Mouse (Mus musculus) hindbrain, embryonic 12.5 days (tissue): ENCODE data around the gene Cbfb. TPM values are rescaled to one million over a fixed set of nuclear protein-coding genes. Genes with fewer than 3 reads are reported as not detected.

Source experiments
- ATAC-seq: fragments of 200-750 bp; cut with Nextera tagmentation; 2 replicates; pipeline ENCODE4 v1.8.0; 2017; ENCODE audit warnings: moderate TSS enrichment; ENCODE audit not compliant: low FRiP score
- H3K27ac ChIP-seq: fragments of 300-500 bp; sonication (generic); 2 replicates; pipeline ENCODE4 v1.5.1; 2016; ENCODE audit warnings: mild to moderate bottlenecking
- H3K27me3 ChIP-seq: fragments of 300-500 bp; sonication (generic); 2 replicates; pipeline ENCODE4 v1.6.1; 2016; ENCODE audit warnings: mild to moderate bottlenecking
- H3K36me3 ChIP-seq: fragments of 300-500 bp; sonication (generic); 2 replicates; pipeline ENCODE4 v1.6.1; 2016; ENCODE audit warnings: mild to moderate bottlenecking
- H3K4me1 ChIP-seq: fragments of 300-500 bp; sonication (generic); 2 replicates; pipeline ENCODE4 v1.6.1; 2016
- H3K4me2 ChIP-seq: fragments of 300-500 bp; sonication (generic); replicated peaks from 2 replicates; pipeline ENCODE4 v1.6.1; 2016; ENCODE audit warnings: mild to moderate bottlenecking
- H3K4me3 ChIP-seq: fragments of 300-500 bp; sonication (generic); 2 replicates; pipeline ENCODE4 v1.5.1; 2016; ENCODE audit warnings: mild to moderate bottlenecking
- H3K9ac ChIP-seq: fragments of 300-500 bp; sonication (generic); 2 replicates; pipeline ENCODE4 v1.6.1; 2016; ENCODE audit warnings: mild to moderate bottlenecking, moderate library complexity
- H3K9me3 ChIP-seq: fragments of 300-500 bp; sonication (generic); replicated peaks from 2 replicates; pipeline ENCODE4 v1.6.1; 2016; ENCODE audit warnings: mild to moderate bottlenecking
- WGBS: fragments of 180-500 bp; shearing (Covaris S2); methylation state at CpG from one replicate; pipeline ENCODE4 v1.1.7; 2016; 5-methylcytosine and 5-hydroxymethylcytosine counted together
- polyA plus RNA-seq: library from polyadenylated mRNA; unstranded; fragments of >200 nt; fragmentation: Nextera tagmentation; extraction: Ambion mirVana; gene quantifications from 2 replicates; pipeline ENCODE4 v1.2.1, GENCODE M21; 2016

Gene Cbfb
- polyA plus RNA-seq, 1 experiment from 2014 or later: 66.2 TPM

DNA sequence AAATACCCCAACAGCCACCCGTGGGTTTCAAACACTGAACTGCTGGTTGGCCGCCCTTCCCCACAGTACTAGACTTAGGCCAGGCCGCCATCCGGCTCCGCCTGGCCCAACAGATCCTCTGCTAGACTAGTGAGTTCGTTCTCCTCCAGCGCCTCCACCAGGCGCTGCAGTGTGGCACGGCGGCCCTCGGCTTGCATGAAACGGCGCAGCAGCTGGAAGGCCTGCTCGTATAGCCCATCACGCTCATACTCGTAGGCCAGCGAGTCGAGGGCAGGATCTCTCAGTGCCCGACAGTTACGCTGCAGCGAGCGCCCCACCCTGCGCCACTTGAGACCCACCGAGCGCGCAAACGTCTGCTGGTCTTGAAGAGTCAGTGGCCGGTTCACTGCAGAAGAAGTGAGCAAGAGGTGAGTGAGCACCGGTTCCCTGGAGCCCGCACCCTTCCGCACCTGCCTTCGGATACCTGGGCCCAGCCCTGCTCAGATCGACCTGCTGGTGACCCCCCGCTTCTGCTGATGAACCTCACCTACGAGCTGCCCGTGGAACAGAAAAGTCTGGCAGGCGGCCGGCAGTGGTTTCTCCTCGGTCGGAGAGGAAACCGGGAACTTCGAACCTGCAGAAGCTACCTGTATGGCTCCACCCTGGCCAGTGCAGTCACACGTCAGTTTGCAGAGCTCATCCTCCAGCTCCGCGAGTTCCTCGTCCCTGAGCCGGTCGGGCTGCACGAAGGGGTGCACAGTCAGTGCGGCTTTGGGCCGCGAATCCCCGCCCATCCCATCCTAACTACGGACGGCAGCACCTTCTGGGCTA, 88.6 kb downstream of the Cbfb start:
- 3% methylated on average over 55 of the region's 55 CpGs for WGBS
- no peak overlapping the region for H3K27ac ChIP-seq
- no peaks in the 10 kb centered on the region for H3K36me3 ChIP-seq
- peaks cover 19% of the 10 kb centered on the region for H3K4me1 ChIP-seq
- peaks cover 89% of the 10 kb centered on the region for H3K27me3 ChIP-seq
- peak overlapping the region; percentile 28; the same call in 1 of the 2 replicates for H3K9ac ChIP-seq
- H3K9me3 ChIP-seq: no peaks in the 10 kb centered on the region
- peak overlapping the region; percentile 60 for H3K4me2 ChIP-seq
- ATAC-seq: peak; percentile 51
- peak overlapping the region; percentile 31 for H3K4me3 ChIP-seq

DNA sequence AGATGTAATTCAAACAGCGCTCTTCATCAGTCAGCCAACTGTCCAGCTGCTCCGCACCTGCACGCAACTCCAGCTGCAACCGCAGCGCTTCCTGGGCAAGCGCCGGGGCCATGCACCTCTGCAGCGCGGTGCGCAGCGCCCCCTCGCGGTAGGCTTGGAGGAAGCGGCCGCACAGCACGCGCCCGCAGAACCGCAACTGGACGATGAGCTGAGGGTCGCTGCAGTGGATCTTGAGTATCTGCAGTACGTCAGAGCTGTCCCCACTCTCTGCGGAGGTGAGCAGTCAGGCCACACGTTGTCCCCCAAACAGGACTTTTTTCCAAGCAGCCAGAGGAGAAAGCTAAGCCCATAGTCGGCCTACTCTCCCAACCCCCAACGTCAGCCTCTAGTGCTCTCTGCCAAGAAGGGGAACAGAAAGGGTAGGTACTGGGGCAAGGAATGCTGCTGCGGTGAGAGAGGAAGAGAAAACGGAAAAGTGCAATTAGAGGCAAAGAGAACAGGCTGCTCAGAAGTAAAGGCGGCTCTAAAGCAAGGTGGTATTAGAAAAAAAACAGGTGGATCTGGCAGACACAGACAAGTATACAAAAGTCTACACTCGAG, 89.3 kb downstream of the Cbfb start:
- Histone ChIP-seq H3K4me2 (peak overlapping the region; percentile 60), H3K27ac (no peak overlapping the region), H3K36me3 (no peaks in the 10 kb centered on the region), H3K9me3 (no peaks in the 10 kb centered on the region), H3K4me3 (peak overlapping the region; percentile 31), H3K4me1 (peaks cover 19% of the 10 kb centered on the region), H3K27me3 (peaks cover 93% of the 10 kb centered on the region), H3K9ac (peak overlapping the region; percentile 28; the same call in 1 of the 2 replicates)
- ATAC-seq: peak; percentile 58
- 3% methylated on average over 30 of the region's 30 CpGs for WGBS

DNA sequence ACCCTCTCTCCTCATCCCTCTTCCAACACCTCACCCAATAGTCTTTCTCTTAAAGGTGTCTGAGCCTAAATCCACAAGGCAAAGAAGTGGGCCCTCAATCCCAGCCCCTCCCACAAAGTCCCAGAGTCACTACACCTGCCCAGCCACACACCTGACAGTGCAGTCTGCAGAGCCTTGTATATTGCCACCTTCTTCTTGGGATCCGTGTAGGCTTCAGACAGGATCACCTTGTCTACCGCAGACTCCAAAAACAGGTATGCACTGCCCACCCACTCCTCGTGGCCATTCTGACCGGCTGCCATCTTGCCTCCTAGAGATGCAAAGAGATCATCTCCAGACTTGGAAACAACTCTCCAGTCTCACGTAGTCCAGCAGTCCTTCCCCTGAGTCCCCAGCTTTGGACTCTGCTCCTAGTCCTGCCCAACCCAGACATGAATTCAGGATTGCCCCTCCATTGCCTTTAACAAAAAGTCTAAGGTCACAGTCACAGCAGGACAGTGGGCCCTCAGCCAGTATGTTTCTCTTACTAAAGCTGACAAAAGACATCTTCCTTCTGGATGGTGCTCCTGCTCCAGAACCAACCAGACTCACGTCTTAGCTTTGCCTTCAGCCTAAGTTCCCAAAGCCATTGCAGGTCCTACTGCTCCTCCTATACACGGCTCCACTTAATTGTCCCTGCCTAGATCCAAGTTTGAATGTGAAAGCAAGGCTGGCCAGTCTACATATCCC, 90.1 kb downstream of the Cbfb start:
- no peak for ATAC-seq
- H3K27ac ChIP-seq: no peak overlapping the region
- peaks cover 13% of the 10 kb centered on the region; the same call in 1 of the 2 replicates for H3K4me1 ChIP-seq
- peaks cover 93% of the 10 kb centered on the region for H3K27me3 ChIP-seq
- H3K36me3 ChIP-seq: no peaks in the 10 kb centered on the region
- H3K9me3 ChIP-seq: no peaks in the 10 kb centered on the region
- WGBS: 61% methylated on average over 7 of the region's 7 CpGs
- no peak overlapping the region for H3K9ac ChIP-seq
- no peak overlapping the region for H3K4me2 ChIP-seq
- no peak overlapping the region for H3K4me3 ChIP-seq

DNA sequence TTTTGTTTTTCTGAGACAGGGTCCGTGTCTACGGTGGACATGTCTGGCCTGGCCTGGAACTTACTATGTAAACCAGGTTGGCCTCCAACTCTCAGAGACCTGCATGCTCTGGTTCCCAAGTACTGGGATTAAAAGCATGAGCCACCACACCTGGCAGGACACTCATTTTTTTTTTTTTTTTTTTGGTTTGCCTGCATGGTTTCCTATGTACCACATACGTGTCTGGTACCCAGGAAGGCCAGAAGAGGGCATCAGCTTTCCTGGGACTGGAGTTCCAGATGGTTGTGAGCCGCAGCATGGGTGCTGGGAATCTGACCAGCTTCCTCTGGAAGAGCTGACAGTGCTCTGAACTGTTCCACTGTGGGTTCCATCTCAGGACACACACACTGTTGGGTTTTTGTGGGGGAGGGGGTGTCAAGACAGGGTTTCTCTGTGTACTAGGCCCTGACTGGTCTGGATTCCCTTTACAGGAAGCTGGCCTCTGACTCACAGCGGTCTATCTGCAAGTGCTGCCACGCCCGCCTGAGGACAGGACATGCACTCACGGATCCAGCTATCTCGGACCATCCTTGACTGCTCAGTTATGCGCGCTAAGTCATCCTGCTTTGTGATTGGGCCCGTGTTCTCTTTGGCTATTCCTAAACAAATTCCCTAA, 91.0 kb downstream of the Cbfb start:
- no peak for ATAC-seq
- WGBS: 87% methylated on average over 12 of the region's 12 CpGs
- no peak overlapping the region for H3K9ac ChIP-seq
- H3K4me2 ChIP-seq: no peak overlapping the region
- no peaks in the 10 kb centered on the region for H3K36me3 ChIP-seq
- H3K4me1 ChIP-seq: peaks cover 13% of the 10 kb centered on the region; the same call in 1 of the 2 replicates
- H3K27me3 ChIP-seq: peaks cover 93% of the 10 kb centered on the region
- no peak overlapping the region for H3K4me3 ChIP-seq
- no peak overlapping the region for H3K27ac ChIP-seq
- H3K9me3 ChIP-seq: no peaks in the 10 kb centered on the region; the same call in 1 of the 2 replicates

DNA sequence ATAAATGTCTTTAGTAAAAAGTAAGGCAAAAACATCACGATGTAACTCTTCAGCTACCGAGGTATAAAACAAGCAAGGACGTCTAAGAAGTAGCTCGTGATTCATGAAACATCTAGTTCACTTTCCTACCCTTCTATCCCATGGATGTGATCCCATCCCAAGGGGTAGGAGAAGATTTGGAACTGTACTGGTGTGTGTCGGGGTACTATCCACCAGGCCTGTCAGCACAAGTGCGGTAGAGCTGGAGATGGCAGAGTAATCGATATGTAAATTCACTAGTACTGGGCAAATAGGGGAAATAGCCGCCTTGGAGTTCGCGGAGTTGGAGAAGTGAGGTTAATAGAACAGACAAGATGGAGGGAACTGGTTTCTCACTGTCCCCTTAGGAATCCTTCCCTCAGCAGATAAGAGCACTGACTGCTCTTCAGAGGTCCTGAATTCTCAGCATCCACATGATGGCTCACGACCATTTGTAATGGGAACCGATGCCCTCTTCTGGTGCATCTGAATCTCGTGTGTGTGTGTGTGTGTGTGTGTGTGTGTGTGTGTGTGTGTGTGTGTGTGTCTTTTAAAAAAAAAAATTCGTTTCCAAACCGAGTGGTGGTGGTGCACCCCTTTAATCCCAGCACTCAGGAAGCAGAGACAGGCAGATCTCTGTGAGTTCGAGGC, 92.9 kb downstream of the Cbfb start:
- no peak overlapping the region for H3K9ac ChIP-seq
- peak overlapping the region; percentile 76 for H3K4me2 ChIP-seq
- WGBS: 40% methylated on average over 16 of the region's 16 CpGs

DNA sequence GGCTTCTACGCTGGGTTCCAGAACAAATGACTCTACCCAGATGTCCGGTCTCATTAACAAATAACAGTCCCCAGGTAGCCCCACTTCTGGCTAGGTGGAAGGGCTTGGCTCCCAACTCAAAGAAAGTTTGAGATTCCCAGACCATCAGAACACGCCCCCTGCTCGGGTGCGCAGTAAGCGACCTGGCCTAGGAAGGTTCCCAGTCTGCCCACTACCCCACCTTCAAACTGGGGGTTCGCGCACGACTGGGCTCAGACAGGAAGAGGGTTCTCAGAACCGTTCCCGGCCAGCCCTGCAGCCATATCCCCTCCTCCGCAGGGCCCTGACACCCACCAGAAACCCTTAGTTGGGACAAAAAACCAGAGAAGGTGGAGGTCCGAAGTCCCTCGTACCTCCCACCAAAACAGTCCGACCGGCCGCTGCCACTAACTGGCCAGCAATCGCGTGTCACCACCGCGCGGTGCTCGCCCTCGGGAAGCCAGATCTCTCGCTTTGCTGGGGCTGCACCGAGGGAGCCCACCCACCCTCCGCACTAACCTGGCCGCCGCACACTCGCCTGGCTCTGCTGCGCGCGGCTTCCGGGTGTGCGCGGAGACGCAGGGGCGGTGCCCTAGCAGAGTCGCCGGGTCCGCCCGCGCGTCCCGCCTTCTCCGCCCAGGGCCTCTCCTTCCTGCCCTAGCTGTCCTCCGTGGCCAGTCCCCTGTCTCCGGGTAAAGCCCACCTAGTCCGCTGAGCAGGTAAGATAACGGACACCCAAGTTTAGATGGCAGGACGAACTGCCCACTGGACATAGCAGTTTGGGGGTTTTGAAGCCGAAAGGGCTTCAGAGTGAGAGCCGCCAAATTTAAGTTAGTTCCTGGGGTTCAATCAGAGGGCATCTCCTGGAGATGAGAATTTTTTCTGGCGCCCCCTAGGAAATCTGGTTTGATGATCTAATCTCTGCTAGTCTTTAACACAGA, 93.8 kb downstream of the Cbfb start, which contains the start of the genes Tradd and Fbxl8:
TSS of gene Tradd (minus strand) at position 586 of the 959 bp plus-strand sequence.
TSS of gene Fbxl8 (plus strand) at position 625 of the 959 bp plus-strand sequence.
- no peaks in the 10 kb centered on the region for H3K36me3 ChIP-seq
- H3K4me1 ChIP-seq: peaks cover 19% of the 10 kb centered on the region
- H3K27me3 ChIP-seq: peaks cover 96% of the 10 kb centered on the region
- no peak within 1 kb of the TSS for H3K27ac ChIP-seq
- peak within 1 kb of the TSS; percentile 69 for H3K9ac ChIP-seq
- 1% methylated on average over 54 of the region's 54 CpGs for WGBS
- peak within 1 kb of the TSS; percentile 57 for H3K4me3 ChIP-seq
- 0 out of 2 replicates have a peak, but pooled peaks have one; percentile 18 for ATAC-seq
- no peaks in the 10 kb centered on the region; the same call in 1 of the 2 replicates for H3K9me3 ChIP-seq
- peak within 1 kb of the TSS; percentile 76 for H3K4me2 ChIP-seq

More for the DNA sequence above, 92.9 kb downstream of the Cbfb start:
- H3K9me3 ChIP-seq: no peaks in the 10 kb centered on the region; the same call in 1 of the 2 replicates
- peaks cover 96% of the 10 kb centered on the region for H3K27me3 ChIP-seq
- peaks cover 19% of the 10 kb centered on the region for H3K4me1 ChIP-seq
- no peak for ATAC-seq
- peak overlapping the region; percentile 57 for H3K4me3 ChIP-seq
- no peaks in the 10 kb centered on the region for H3K36me3 ChIP-seq
- no peak overlapping the region for H3K27ac ChIP-seq

DNA sequence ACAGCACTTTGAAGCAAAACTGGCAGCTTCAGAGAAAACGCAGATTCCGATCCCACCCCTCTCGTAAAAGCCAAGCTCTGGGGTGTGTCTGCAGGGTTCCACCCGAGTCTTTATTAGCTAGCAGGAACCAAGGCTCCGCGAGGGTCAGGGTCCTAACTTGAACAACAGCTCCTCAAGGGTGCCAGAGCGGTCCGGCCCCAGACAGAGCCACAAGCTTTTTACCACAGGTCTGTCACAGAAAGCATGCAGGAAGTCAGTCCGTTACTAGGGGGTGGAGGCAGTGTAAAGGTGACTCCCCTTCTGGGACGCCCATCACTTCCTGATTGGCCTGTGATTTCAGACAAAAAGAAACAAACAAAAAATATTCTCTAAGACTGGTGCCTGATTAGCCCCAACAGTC, 94.7 kb downstream of the Cbfb start:
- Histone ChIP-seq H3K9ac (no peak overlapping the region), H3K27me3 (peaks cover 96% of the 10 kb centered on the region), H3K4me1 (peaks cover 25% of the 10 kb centered on the region), H3K4me2 (peak overlapping the region; percentile 76), H3K36me3 (no peaks in the 10 kb centered on the region), H3K27ac (no peak overlapping the region), H3K4me3 (peak overlapping the region; percentile 57), H3K9me3 (no peaks in the 10 kb centered on the region; the same call in 1 of the 2 replicates)
- 18% methylated on average over 10 of the region's 10 CpGs for WGBS
- no peak for ATAC-seq

DNA sequence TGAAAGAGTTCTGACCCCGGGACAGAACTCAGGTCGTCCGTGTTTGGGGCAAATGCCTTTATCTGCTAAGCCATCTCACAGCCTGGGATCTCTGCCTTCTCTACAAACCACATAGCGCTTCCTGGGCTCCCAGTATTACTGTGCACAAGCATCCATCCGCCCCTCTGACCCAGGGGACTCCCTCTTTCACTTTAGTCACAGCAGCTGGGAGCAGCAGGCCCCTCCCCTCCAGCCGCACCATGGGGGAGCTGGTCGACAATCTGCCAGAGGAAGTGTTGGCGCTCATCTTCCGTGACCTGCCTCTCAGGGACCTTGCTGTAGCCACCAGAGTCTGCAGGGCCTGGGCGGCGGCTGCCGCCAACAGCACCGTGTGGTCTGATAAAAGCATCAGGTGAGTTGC, 96.3 kb downstream of the Cbfb start:
- Histone ChIP-seq H3K4me1 (peaks cover 31% of the 10 kb centered on the region), H3K4me3 (no peak overlapping the region), H3K9ac (no peak overlapping the region), H3K27me3 (peaks cover 96% of the 10 kb centered on the region), H3K9me3 (no peaks in the 10 kb centered on the region; the same call in 1 of the 2 replicates), H3K27ac (no peak overlapping the region), H3K4me2 (no peak overlapping the region), H3K36me3 (no peaks in the 10 kb centered on the region)
- WGBS: 8% methylated on average over 13 of the region's 13 CpGs
- no peak for ATAC-seq
